Mouse (Mus musculus) brain, embryonic 14.5 days (tissue): Measurements from ENCODE around the gene Mrnip.

Source experiments
- CTCF ChIP-seq: fragments of 200-500 bp; IDR thresholded peaks from 2 replicates; pipeline ENCODE4 v1.5.1; 2012; ENCODE audit warnings: inconsistent platforms, mild to moderate bottlenecking, moderate library complexity, borderline replicate concordance; ENCODE audit not compliant: insufficient read depth, insufficient read length; ENCODE audit errors: extremely low read depth
- POLR2A ChIP-seq: fragments of 200-500 bp; IDR thresholded peaks from 2 replicates; pipeline ENCODE4 v1.6.1; 2012; ENCODE audit warnings: mild to moderate bottlenecking, inconsistent platforms, borderline replicate concordance; ENCODE audit not compliant: poor library complexity, insufficient read depth, insufficient read length, severe bottlenecking; ENCODE audit errors: extremely low read depth

GRCm38 (mm10) chr11:50134136-50134859 is 39.9 kb upstream of the Mrnip start:
- TF ChIP-seq CTCF (no peak), POLR2A (no peak)
